Mouse (Mus musculus) G1E (cell line): ENCODE results near the gene Rasgef1a. TPM values are rescaled to one million over a fixed set of nuclear protein-coding genes. Genes with fewer than 3 reads are reported as not detected.

Experiments used
- ATAC-seq: 2 replicates; pipeline ENCODE4 v1.8.0; 2016; ENCODE audit warnings: mild to moderate bottlenecking; ENCODE audit not compliant: insufficient number of reproducible peaks, poor library complexity, low FRiP score, severe bottlenecking; ENCODE audit errors: extremely low read depth
- DNase-seq: peaks from one replicate; pipeline ENCODE4 v3.0.0; 2012; ENCODE audit warnings: low spot score
- H3K27me3 ChIP-seq: 2 replicates; pipeline ENCODE4 v1.6.1; 2012; ENCODE audit warnings: mild to moderate bottlenecking, low read length, inconsistent platforms; ENCODE audit not compliant: insufficient read depth
- H3K36me3 ChIP-seq: replicated peaks from 2 replicates; pipeline ENCODE3; 2012; ENCODE audit warnings: mild to moderate bottlenecking, inconsistent platforms
- H3K4me1 ChIP-seq: 2 replicates; pipeline ENCODE4 v1.6.1; 2012; ENCODE audit warnings: low read depth, low read length, inconsistent platforms, mixed read lengths; ENCODE audit not compliant: insufficient read depth
- H3K4me3 ChIP-seq: 2 replicates; pipeline ENCODE4 v1.5.1; 2012; ENCODE audit warnings: low read depth, mild to moderate bottlenecking, inconsistent platforms, low read length, moderate library complexity, mixed read lengths
- H3K9me3 ChIP-seq: replicated peaks from 2 replicates; pipeline ENCODE4 v1.6.1; 2012; ENCODE audit warnings: inconsistent platforms
- CTCF ChIP-seq: IDR thresholded peaks from 2 replicates; pipeline ENCODE4 v1.5.1; 2012; ENCODE audit warnings: low read depth, low read length, inconsistent platforms, mixed read lengths
- GATA1 ChIP-seq: IDR thresholded peaks from 2 replicates; pipeline ENCODE4 v1.6.1; 2012; ENCODE audit warnings: borderline replicate concordance, low read length, inconsistent platforms, mixed read lengths
- GATA2 ChIP-seq: IDR thresholded peaks from 2 replicates; pipeline ENCODE4 v1.6.1; 2012; ENCODE audit warnings: low read depth, low read length, inconsistent platforms, borderline replicate concordance
- POLR2AphosphoS5 ChIP-seq: IDR thresholded peaks from 2 replicates; pipeline ENCODE4 v1.6.1; 2012; ENCODE audit warnings: low read depth, low read length, inconsistent platforms; ENCODE audit not compliant: insufficient replicate concordance
- TAL1 ChIP-seq: conservative IDR thresholded peaks from 2 replicates; pipeline ENCODE4 v1.6.1; 2012; ENCODE audit warnings: low read depth, low read length, inconsistent platforms, mixed read lengths
- polyA plus RNA-seq: library from polyadenylated mRNA; stranded (reverse); fragments of >175 nt; gene quantifications from 2 replicates; pipeline ENCODE4 v1.2.3, GENCODE M21; 2012
- total RNA-seq, 2 experiments: library from RNA; stranded (forward) in 1 of 2; stranded (reverse) in 1 of 2; fragments of 200-1000 nt in 1 of 2; fragments of >200 nt in 1 of 2; fragmentation: Nextera tagmentation in 1 of 2; gene quantifications; 2 replicates each; pipeline ENCODE4 v1.2.3; 2014 to 2017

Rasgef1a gene
- total and polyA plus RNA-seq, 3 experiments, result 0.05 TPM; not detected in 2

- Histone ChIP-seq H3K27me3 (peaks cover 18% of the 10 kb centered on the region; the same call in 1 of the 2 replicates), H3K4me1 (no peaks in the 10 kb centered on the region), H3K36me3 (no peaks in the 10 kb centered on the region), H3K4me3 (no peak overlapping the region; the same call in 1 of the 2 replicates), H3K9me3 (no peaks in the 10 kb centered on the region)
- ATAC-seq (no peak), DNase-seq (no peak)
- no peak for TF ChIP-seq GATA1
Observed at GRCm38 (mm10) chr6:118065837-118066198, 54.6 kb downstream of the Rasgef1a start.

GRCm38 (mm10) chr6:118066199-118067081 lies 55.2 kb downstream of the Rasgef1a start:
- no peak for DNase-seq
- no peak overlapping the region; the same call in 1 of the 2 replicates for H3K4me3 ChIP-seq
- H3K4me1 ChIP-seq, result no peaks in the 10 kb centered on the region
- TF ChIP-seq TAL1, result no peak
- no peak for TF ChIP-seq CTCF
- no peak for TF ChIP-seq GATA2
- no peak for TF ChIP-seq POLR2AphosphoS5
- TF ChIP-seq GATA1, result no peak
- ATAC-seq, result no peak
- no peaks in the 10 kb centered on the region for H3K9me3 ChIP-seq
- peaks cover 18% of the 10 kb centered on the region; the same call in 1 of the 2 replicates for H3K27me3 ChIP-seq
- no peaks in the 10 kb centered on the region for H3K36me3 ChIP-seq

- no peak for DNase-seq
- no peak for TF ChIP-seq GATA1
- TF ChIP-seq POLR2AphosphoS5, result no peak
- TF ChIP-seq GATA2, result no peak
- TF ChIP-seq CTCF, result no peak
- no peak for TF ChIP-seq TAL1
- no peak overlapping the region for H3K4me3 ChIP-seq
- H3K9me3 ChIP-seq, result no peaks in the 10 kb centered on the region
- no peak for ATAC-seq
- H3K27me3 ChIP-seq, result peaks cover 18% of the 10 kb centered on the region; the same call in 1 of the 2 replicates
- no peaks in the 10 kb centered on the region for H3K4me1 ChIP-seq
- H3K36me3 ChIP-seq, result no peaks in the 10 kb centered on the region
Observed at GRCm38 (mm10) chr6:118067720-118068119, 56.5 kb downstream of the Rasgef1a start.

- DNase-seq, result no peak
- H3K36me3 ChIP-seq, result no peaks in the 10 kb centered on the region
- TF ChIP-seq CTCF (no peak), TAL1 (no peak), GATA1 (no peak)
- no peak overlapping the region for H3K4me3 ChIP-seq
- H3K4me1 ChIP-seq, result no peaks in the 10 kb centered on the region
- no peaks in the 10 kb centered on the region for H3K9me3 ChIP-seq
- peaks cover 15% of the 10 kb centered on the region; the same call in 1 of the 2 replicates for H3K27me3 ChIP-seq
- no peak for ATAC-seq
Observed at GRCm38 (mm10) chr6:118070321-118071012, 59.2 kb downstream of the Rasgef1a start.

GRCm38 (mm10) chr6:118071013-118071350 lies 59.7 kb downstream of the Rasgef1a start:
- DNase-seq (no peak), ATAC-seq (no peak)
- Histone ChIP-seq H3K4me1 (no peaks in the 10 kb centered on the region), H3K9me3 (no peaks in the 10 kb centered on the region), H3K4me3 (no peak overlapping the region), H3K27me3 (peaks cover 12% of the 10 kb centered on the region; the same call in 1 of the 2 replicates), H3K36me3 (no peaks in the 10 kb centered on the region)
- TF ChIP-seq CTCF (no peak), TAL1 (no peak), GATA2 (no peak), POLR2AphosphoS5 (no peak), GATA1 (no peak)

GRCm38 (mm10) chr6:118071416-118071815 lies 60.2 kb downstream of the Rasgef1a start:
- no peak for ATAC-seq
- Histone ChIP-seq H3K36me3 (no peaks in the 10 kb centered on the region), H3K4me1 (no peaks in the 10 kb centered on the region), H3K27me3 (peaks cover 8% of the 10 kb centered on the region; the same call in 1 of the 2 replicates), H3K4me3 (no peak overlapping the region), H3K9me3 (no peaks in the 10 kb centered on the region)
- DNase-seq, result no peak
- TF ChIP-seq POLR2AphosphoS5 (no peak), GATA1 (no peak), GATA2 (no peak), TAL1 (no peak), CTCF (no peak)
